Mouse (Mus musculus): ENCODE results near the gene Cyth1.

- peak in 1 of 2 experiments; percentile 24; a peak in 1 of 4 replicates for TF ChIP-seq EP300 (IDR thresholded peaks at IDR 0.05; ENCODE audit: low read depth in 1 of 2, low read length in 2 of 2)
- TF ChIP-seq POLR2A (IDR thresholded peaks at IDR 0.05; ENCODE audit: control insufficient read depth in 1 of 2, insufficient read depth in 1 of 2, low read depth in 1 of 2, low read length in 2 of 2, poor library complexity in 1 of 2) = no peak
- no peak for TF ChIP-seq TAL1 (IDR thresholded peaks at IDR 0.05; ENCODE audit: low read length)
- no peak for TF ChIP-seq CHD2 (IDR thresholded peaks at IDR 0.05; ENCODE audit: low read length)
- peak; percentile 96 to 100 (median 97) for TF ChIP-seq CTCF (IDR thresholded peaks at IDR 0.05 in 2 of 3, conservative IDR thresholded peaks at IDR 0.05 in 1 of 3; ENCODE audit: control insufficient read depth in 1 of 3, insufficient read depth in 1 of 3, low read depth in 2 of 3, low read length in 3 of 3, poor library complexity in 1 of 3, severe bottlenecking in 1 of 3)
- TF ChIP-seq SIN3A (IDR thresholded peaks at IDR 0.05; ENCODE audit: low read length) = no peak
- TF ChIP-seq HCFC1 (IDR thresholded peaks at IDR 0.05; ENCODE audit: low read depth, low read length) = no peak
- TF ChIP-seq E2F4 (IDR thresholded peaks at IDR 0.05; ENCODE audit: borderline replicate concordance, low read depth, low read length) = no peak
- TF ChIP-seq NELFE (IDR thresholded peaks at IDR 0.05; ENCODE audit: low read depth, low read length) = no peak
- TF ChIP-seq BHLHE40 (IDR thresholded peaks at IDR 0.05; ENCODE audit: borderline replicate concordance, low read depth, low read length) = no peak
- no peak for TF ChIP-seq POLR2AphosphoS5 (IDR thresholded peaks at IDR 0.05; ENCODE audit: borderline replicate concordance, low read depth, low read length)
- TF ChIP-seq MEF2A (IDR thresholded peaks at IDR 0.05; ENCODE audit: extremely low read depth, insufficient replicate concordance, low read depth, low read length, poor library complexity, severe bottlenecking) = no peak
- TF ChIP-seq ZC3H11A (IDR thresholded peaks at IDR 0.05; ENCODE audit: low read depth, low read length) = peak; percentile 52
- TF ChIP-seq JUND (IDR thresholded peaks at IDR 0.05; ENCODE audit: low read depth, low read length) = no peak
Measured at GRCm38 (mm10) chr11:118104001-118104400, 144.4 kb downstream of the Cyth1 start.

Data from MEL (cell line).